Mouse (Mus musculus) embryonic fibroblast, embryonic 13.5 days (primary cell): Measurements from ENCODE around the gene Tgm4.

Experiments used
- CTCF ChIP-seq: IDR thresholded peaks from 2 replicates; pipeline ENCODE4 v1.5.1; 2011; ENCODE audit warnings: mild to moderate bottlenecking, control low read depth, low read length, moderate library complexity, borderline replicate concordance; ENCODE audit not compliant: insufficient read depth
- POLR2A ChIP-seq: IDR thresholded peaks from 2 replicates; pipeline ENCODE4 v1.6.1; 2011; ENCODE audit warnings: low read depth, mild to moderate bottlenecking, control low read depth, low read length, moderate library complexity

DNA sequence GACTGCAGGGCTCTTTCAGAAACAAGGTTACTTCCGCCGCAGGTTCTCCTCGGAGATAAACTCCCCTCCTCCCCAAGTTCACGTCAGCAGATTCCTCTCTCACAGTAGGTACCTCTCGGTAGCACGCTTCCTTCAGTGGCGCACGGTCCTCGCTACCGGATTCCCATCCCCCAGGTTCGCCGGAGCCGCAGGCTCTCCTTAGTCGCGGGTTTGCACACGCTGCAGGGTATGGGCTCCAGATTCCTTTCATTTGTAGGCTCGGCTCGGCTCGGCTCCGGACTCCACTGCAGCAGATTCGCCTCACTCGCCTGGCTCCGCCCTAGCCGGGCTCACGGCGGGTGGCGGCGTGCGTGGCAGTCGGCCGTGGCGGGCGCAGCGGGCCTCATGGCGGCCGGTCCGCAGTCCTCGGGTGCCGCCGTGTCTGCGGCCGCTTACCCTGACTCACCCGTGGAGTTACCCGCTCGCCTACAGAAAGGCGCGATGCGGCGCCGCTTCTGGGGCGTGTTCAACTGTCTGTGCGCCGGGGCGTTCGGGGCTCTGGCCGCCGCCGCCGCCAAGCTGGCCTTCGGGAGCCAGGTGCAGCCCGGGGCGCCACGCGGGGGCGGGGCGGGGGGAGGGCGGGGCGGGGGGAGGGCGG lies 13.4 kb upstream of the Tgm4 start, which contains the start of gene Tmem42:
- TF ChIP-seq CTCF (no peak), POLR2A (peak; percentile 64)
